Mouse (Mus musculus) MEL (cell line): ENCODE data around the gene Acaa1b. TPM values are rescaled to one million over a fixed set of nuclear protein-coding genes. Genes with fewer than 3 reads are reported as not detected.

ENCODE experiments used
- DNase-seq: peaks from one replicate; pipeline ENCODE4 v3.0.0; 2011; ENCODE audit warnings: low read depth, low spot score
- H3K27ac ChIP-seq: 2 replicates; pipeline ENCODE4 v1.5.1; 2012; ENCODE audit warnings: low read depth, mild to moderate bottlenecking, control low read depth, low read length, moderate library complexity; ENCODE audit not compliant: control insufficient read depth
- H3K27me3 ChIP-seq, 2 experiments: fragments of 150-350 bp in 1 of 2; sonication (generic) in 1 of 2; 2 replicates each; pipeline ENCODE4 v1.6.1; 2012; ENCODE audit warnings: low read length in 2 of 2, mild to moderate bottlenecking in 2 of 2, improper control_type of control experiment in 1 of 2, moderate library complexity in 1 of 2; ENCODE audit not compliant: insufficient read depth in 2 of 2, control insufficient read depth in 1 of 2
- H3K36me3 ChIP-seq, 2 experiments: 2 replicates each; pipeline ENCODE4 v1.6.1; 2012 to 2014; ENCODE audit warnings: low read length in 2 of 2, improper control_type of control experiment in 1 of 2, inconsistent platforms in 1 of 2, mild to moderate bottlenecking in 1 of 2; ENCODE audit not compliant: insufficient read depth in 2 of 2, control insufficient read depth in 1 of 2
- H3K4me1 ChIP-seq, 2 experiments: fragments of 150-350 bp in 1 of 2; sonication (generic) in 1 of 2; 2 replicates each; pipeline ENCODE4 v1.6.1; 2012; ENCODE audit warnings: low read length in 2 of 2, improper control_type of control experiment in 1 of 2, mild to moderate bottlenecking in 1 of 2; ENCODE audit not compliant: insufficient read depth in 2 of 2, control insufficient read depth in 1 of 2
- H3K4me3 ChIP-seq, 2 experiments: fragments of 150-350 bp in 1 of 2; sonication (generic) in 1 of 2; 2 replicates each; pipeline ENCODE4 v1.5.1; 2012; ENCODE audit warnings: low read depth in 2 of 2, low read length in 2 of 2, mild to moderate bottlenecking in 2 of 2, moderate library complexity in 2 of 2, control low read depth in 1 of 2, improper control_type of control experiment in 1 of 2; ENCODE audit not compliant: control insufficient read depth in 1 of 2, insufficient read depth in 1 of 2
- H3K79me2 ChIP-seq: 2 replicates; pipeline ENCODE4 v1.6.1; 2012; ENCODE audit warnings: mild to moderate bottlenecking, low read length, moderate library complexity; ENCODE audit not compliant: control insufficient read depth, poor library complexity, insufficient read depth
- H3K9ac ChIP-seq: 2 replicates; pipeline ENCODE4 v1.6.1; 2012; ENCODE audit warnings: low read depth, mild to moderate bottlenecking, control low read depth, low read length, moderate library complexity; ENCODE audit not compliant: control insufficient read depth, poor library complexity, severe bottlenecking
- H3K9me3 ChIP-seq: fragments of 150-350 bp; sonication (generic); replicated peaks from 2 replicates; pipeline ENCODE4 v1.6.1; 2012; ENCODE audit warnings: mild to moderate bottlenecking, low read length, improper control_type of control experiment, moderate library complexity; ENCODE audit not compliant: insufficient read depth
- CHD1 ChIP-seq: IDR thresholded peaks from 2 replicates; pipeline ENCODE4 v1.6.1; 2012; ENCODE audit warnings: low read depth, mild to moderate bottlenecking, inconsistent platforms, low read length, improper control_type of control experiment
- CHD2 ChIP-seq: IDR thresholded peaks from 2 replicates; pipeline ENCODE4 v1.6.1; 2011; ENCODE audit warnings: low read length, improper control_type of control experiment
- CTCF ChIP-seq, 3 experiments: IDR thresholded peaks in 2 of 3; conservative IDR thresholded peaks in 1 of 3; 2 replicates each; pipeline ENCODE4 v1.5.1; 2011 to 2012; ENCODE audit warnings: low read length in 3 of 3, low read depth in 2 of 3, mild to moderate bottlenecking in 2 of 3, improper control_type of control experiment in 1 of 3, inconsistent platforms in 1 of 3, mixed read lengths in 1 of 3, moderate library complexity in 1 of 3; ENCODE audit not compliant: control insufficient read depth in 1 of 3, insufficient read depth in 1 of 3, poor library complexity in 1 of 3, severe bottlenecking in 1 of 3
- E2F4 ChIP-seq: IDR thresholded peaks from 2 replicates; pipeline ENCODE4 v1.6.1; 2011; ENCODE audit warnings: low read depth, low read length, improper control_type of control experiment, borderline replicate concordance
- MAX ChIP-seq: IDR thresholded peaks from 2 replicates; pipeline ENCODE4 v1.6.1; 2011; ENCODE audit warnings: low read length, improper control_type of control experiment
- MXI1 ChIP-seq: IDR thresholded peaks from 2 replicates; pipeline ENCODE4 v1.6.1; 2011; ENCODE audit warnings: mild to moderate bottlenecking, low read depth, low read length, improper control_type of control experiment
- MYC ChIP-seq: IDR thresholded peaks from 2 replicates; pipeline ENCODE4 v1.6.1; 2011; ENCODE audit warnings: low read depth, mild to moderate bottlenecking, low read length, improper control_type of control experiment, moderate library complexity
- NRF1 ChIP-seq: IDR thresholded peaks from 2 replicates; pipeline ENCODE4 v1.6.1; 2014; ENCODE audit warnings: low read depth, mild to moderate bottlenecking, inconsistent platforms, low read length, improper control_type of control experiment, moderate library complexity; ENCODE audit not compliant: poor library complexity, insufficient read depth, severe bottlenecking
- POLR2AphosphoS2 ChIP-seq: IDR thresholded peaks from 2 replicates; pipeline ENCODE4 v1.6.1; 2011; ENCODE audit warnings: low read length, improper control_type of control experiment
- POLR2AphosphoS5 ChIP-seq: IDR thresholded peaks from 2 replicates; pipeline ENCODE4 v1.6.1; 2012; ENCODE audit warnings: low read depth, borderline replicate concordance, mild to moderate bottlenecking, inconsistent platforms, low read length, moderate library complexity, mixed read lengths
- RAD21 ChIP-seq: IDR thresholded peaks from 2 replicates; pipeline ENCODE4 v1.6.1; 2011; ENCODE audit warnings: mild to moderate bottlenecking, low read depth, low read length, improper control_type of control experiment
- RCOR1 ChIP-seq: IDR thresholded peaks from 2 replicates; pipeline ENCODE4 v1.6.1; 2012; ENCODE audit warnings: low read depth, mild to moderate bottlenecking, inconsistent platforms, low read length, improper control_type of control experiment
- SIN3A ChIP-seq: IDR thresholded peaks from 2 replicates; pipeline ENCODE4 v1.6.1; 2012; ENCODE audit warnings: low read length, improper control_type of control experiment, inconsistent platforms
- SMC3 ChIP-seq: IDR thresholded peaks from 2 replicates; pipeline ENCODE4 v1.6.1; 2011; ENCODE audit warnings: low read depth, low read length, improper control_type of control experiment
- TAL1 ChIP-seq: IDR thresholded peaks from 2 replicates; pipeline ENCODE4 v1.6.1; 2012; ENCODE audit warnings: mild to moderate bottlenecking, inconsistent platforms, low read length, moderate library complexity, mixed read lengths
- TCF12 ChIP-seq: IDR thresholded peaks from 2 replicates; pipeline ENCODE4 v1.6.1; 2014; ENCODE audit warnings: low read depth, mild to moderate bottlenecking, inconsistent platforms, low read length, improper control_type of control experiment, moderate library complexity
- UBTF ChIP-seq: IDR thresholded peaks from 2 replicates; pipeline ENCODE4 v1.6.1; 2012; ENCODE audit warnings: low read depth, mild to moderate bottlenecking, inconsistent platforms, low read length, improper control_type of control experiment, moderate library complexity, borderline replicate concordance; ENCODE audit not compliant: insufficient read depth
- USF2 ChIP-seq, 2 experiments: IDR thresholded peaks; 2 replicates each; pipeline ENCODE4 v1.6.1; 2011 to 2012; ENCODE audit warnings: improper control_type of control experiment in 2 of 2, low read length in 2 of 2, borderline replicate concordance in 1 of 2, inconsistent platforms in 1 of 2, low read depth in 1 of 2, mild to moderate bottlenecking in 1 of 2; ENCODE audit not compliant: insufficient read depth in 1 of 2
- ZKSCAN1 ChIP-seq: IDR thresholded peaks from 2 replicates; pipeline ENCODE4 v1.6.1; 2012; ENCODE audit warnings: low read depth, mild to moderate bottlenecking, inconsistent platforms, low read length, improper control_type of control experiment, moderate library complexity
- ZMIZ1 ChIP-seq: IDR thresholded peaks from 2 replicates; pipeline ENCODE4 v1.6.1; 2012; ENCODE audit warnings: low read depth, mild to moderate bottlenecking, inconsistent platforms, low read length, improper control_type of control experiment, moderate library complexity
- ZNF384 ChIP-seq: IDR thresholded peaks from 2 replicates; pipeline ENCODE4 v1.6.1; 2012; ENCODE audit warnings: low read depth, mild to moderate bottlenecking, inconsistent platforms, low read length, improper control_type of control experiment
- polyA plus RNA-seq, 2 experiments: library from polyadenylated mRNA; stranded (reverse) in 1 of 2; unstranded in 1 of 2; fragments of >175 nt in 1 of 2; fragments of >200 nt in 1 of 2; gene quantifications; 2 replicates each; pipeline versions ENCODE4 v1.2.1 to v1.2.4; 2012; ENCODE audit warnings: low replicate concordance in 2 of 2, low read depth in 1 of 2; ENCODE audit not compliant: insufficient read length in 2 of 2, insufficient read depth in 1 of 2, missing spikeins in 1 of 2
- total RNA-seq: library from RNA; depleted of rRNA; stranded (reverse); fragments of 300-350 nt; gene quantifications from 2 replicates; pipeline ENCODE4 v1.2.3, GENCODE M21; 2012

Gene Acaa1b
- total and polyA plus RNA-seq, 3 experiments: 1.3 to 1.9 TPM; not detected in 1

DNA sequence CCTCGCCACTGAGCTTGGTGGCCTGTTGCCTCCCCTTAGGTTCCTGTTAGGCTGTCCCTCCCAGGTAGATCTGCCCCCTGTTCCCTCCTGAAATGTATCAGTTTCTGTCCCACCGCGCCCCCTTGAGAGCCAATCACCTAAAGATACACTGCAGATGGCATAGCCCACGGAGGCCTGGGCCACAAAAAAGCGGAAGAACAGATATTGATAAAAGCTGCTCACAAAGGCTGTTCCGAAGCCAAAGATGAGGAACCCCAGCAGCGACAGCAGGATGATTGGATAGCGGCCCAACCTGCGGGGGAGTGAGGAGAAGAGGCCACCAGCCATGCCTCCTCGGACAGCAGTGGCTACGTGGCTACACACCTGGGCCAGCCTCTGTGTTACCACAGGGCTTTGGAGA lies 22.4 kb upstream of the Acaa1b start (continued):
- TF ChIP-seq MYC: no peak
- no peak for TF ChIP-seq NRF1
- TF ChIP-seq ZKSCAN1: no peak
- no peak for TF ChIP-seq E2F4
- TF ChIP-seq USF2 (IDR thresholded peaks at IDR 0.05; ENCODE audit: borderline replicate concordance in 1 of 2, insufficient read depth in 1 of 2, low read depth in 1 of 2, low read length in 2 of 2): no peak
- TF ChIP-seq ZMIZ1: no peak
- peak; percentile 43; the same call in 1 of the 2 replicates for TF ChIP-seq TCF12
- no peak for TF ChIP-seq MAX
- no peak for TF ChIP-seq RCOR1
- no peak for TF ChIP-seq ZNF384
- no peak for TF ChIP-seq CHD1
- TF ChIP-seq SMC3: peak; percentile 31; the same call in 1 of the 2 replicates
- TF ChIP-seq CTCF (IDR thresholded peaks at IDR 0.05 in 2 of 3, conservative IDR thresholded peaks at IDR 0.05 in 1 of 3; ENCODE audit: control insufficient read depth in 1 of 3, insufficient read depth in 1 of 3, low read depth in 2 of 3, low read length in 3 of 3, poor library complexity in 1 of 3, severe bottlenecking in 1 of 3): no peak; a peak in 1 of 6 replicates
- TF ChIP-seq UBTF: no peak
- no peak for TF ChIP-seq TAL1
- TF ChIP-seq, all 39 proteins: peak for 8

DNA sequence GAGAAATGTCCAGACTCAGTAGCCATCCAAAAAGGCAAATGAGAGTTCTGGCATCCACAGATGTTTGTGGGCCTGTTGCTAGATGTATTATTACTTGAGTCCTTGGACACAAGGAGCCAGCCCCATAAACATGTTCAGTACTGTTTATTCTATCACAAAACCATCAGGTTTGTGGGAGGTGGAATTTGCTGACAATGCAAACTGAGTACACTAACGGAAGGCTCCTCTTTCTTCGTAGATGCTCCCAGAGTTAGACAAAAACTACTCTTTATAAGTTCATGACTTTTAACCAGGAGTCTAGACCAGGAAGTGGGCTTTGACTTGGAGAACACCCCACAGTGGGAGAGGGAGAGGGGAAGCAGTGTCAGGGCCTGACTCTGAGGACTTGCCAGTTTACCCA lies 10.7 kb upstream of the Acaa1b start:
- no peaks in the 10 kb centered on the region for H3K79me2 ChIP-seq
- H3K4me1 ChIP-seq: no peaks in the 10 kb centered on the region
- TF ChIP-seq POLR2AphosphoS5: no peak
- no peak for TF ChIP-seq CTCF (IDR thresholded peaks at IDR 0.05 in 2 of 3, conservative IDR thresholded peaks at IDR 0.05 in 1 of 3; ENCODE audit: control insufficient read depth in 1 of 3, insufficient read depth in 1 of 3, low read depth in 2 of 3, low read length in 3 of 3, poor library complexity in 1 of 3, severe bottlenecking in 1 of 3)
- TF ChIP-seq SIN3A: no peak
- TF ChIP-seq TCF12: no peak
- TF ChIP-seq CHD2: no peak
- TF ChIP-seq ZMIZ1: no peak
- no peak for TF ChIP-seq MXI1
- TF ChIP-seq MYC: no peak
- TF ChIP-seq POLR2AphosphoS2: no peak
- TF ChIP-seq TAL1: no peak
- no peak for TF ChIP-seq RAD21
- TF ChIP-seq RCOR1: no peak
- DNase-seq: no peak
- H3K9me3 ChIP-seq: no peaks in the 10 kb centered on the region
- H3K36me3 ChIP-seq: no peaks in the 10 kb centered on the region
- H3K27ac ChIP-seq: no peak overlapping the region
- peaks cover 5 to 8% of the 10 kb centered on the region in 2 experiments; a peak in 3 of 4 replicates for H3K27me3 ChIP-seq
- H3K4me3 ChIP-seq: no peak overlapping the region
- H3K9ac ChIP-seq: no peak overlapping the region
